Mouse (Mus musculus) thymus, adult 2 months (tissue): ENCODE measurements around the gene Ctbp2. TPM values are rescaled to one million over a fixed set of nuclear protein-coding genes. Genes with fewer than 3 reads are reported as not detected.

Source experiments
- DNase-seq: peaks from one replicate; pipeline ENCODE4 v3.0.0; 2021
- H3K27ac ChIP-seq: fragments of 200-500 bp; 2 replicates; pipeline ENCODE4 v1.5.1; 2012; ENCODE audit warnings: low read length, control low read depth; ENCODE audit not compliant: control insufficient read depth, insufficient read depth
- H3K27me3 ChIP-seq: fragments of 200-500 bp; 2 replicates; pipeline ENCODE4 v1.6.1; 2012; ENCODE audit warnings: mild to moderate bottlenecking, low read length, moderate library complexity, mixed read lengths; ENCODE audit not compliant: control insufficient read depth, insufficient read depth
- H3K36me3 ChIP-seq: fragments of 200-500 bp; 2 replicates; pipeline ENCODE4 v1.6.1; 2012; ENCODE audit warnings: mild to moderate bottlenecking, low read length, moderate library complexity; ENCODE audit not compliant: control insufficient read depth, insufficient read depth
- H3K4me1 ChIP-seq: fragments of 200-500 bp; replicated peaks from 2 replicates; pipeline ENCODE4 v1.6.1; 2012; ENCODE audit warnings: low read length; ENCODE audit not compliant: control insufficient read depth, insufficient read depth
- H3K4me3 ChIP-seq: fragments of 200-500 bp; 2 replicates; pipeline ENCODE4 v1.5.1; 2012; ENCODE audit warnings: mild to moderate bottlenecking, low read length, control low read depth, moderate library complexity; ENCODE audit not compliant: control insufficient read depth, insufficient read depth
- CTCF ChIP-seq: fragments of 200-500 bp; IDR thresholded peaks from 2 replicates; pipeline ENCODE4 v1.5.1; 2012; ENCODE audit warnings: mild to moderate bottlenecking, control low read depth, low read length, moderate library complexity, borderline replicate concordance; ENCODE audit not compliant: control insufficient read depth, poor library complexity, insufficient read depth; ENCODE audit errors: extremely low read depth
- POLR2A ChIP-seq: fragments of 200-500 bp; IDR thresholded peaks from 2 replicates; pipeline ENCODE4 v1.6.1; 2012; ENCODE audit warnings: mild to moderate bottlenecking, low read length, control low read depth, moderate library complexity; ENCODE audit not compliant: control insufficient read depth, poor library complexity, insufficient read depth; ENCODE audit errors: extremely low read depth
- WGBS: fragments of 180-500 bp; shearing (Covaris S2); methylation state at CpG from one replicate; pipeline ENCODE4 v1.1.7; 2018; 5-methylcytosine and 5-hydroxymethylcytosine counted together
- polyA plus RNA-seq: library from polyadenylated mRNA; depleted of rRNA; stranded (reverse); fragments of >200 nt; gene quantifications from 2 replicates; pipeline ENCODE4 v1.2.3, GENCODE M21; 2012

Ctbp2 gene
- polyA plus RNA-seq, 1 experiment = 14.0 TPM

DNA sequence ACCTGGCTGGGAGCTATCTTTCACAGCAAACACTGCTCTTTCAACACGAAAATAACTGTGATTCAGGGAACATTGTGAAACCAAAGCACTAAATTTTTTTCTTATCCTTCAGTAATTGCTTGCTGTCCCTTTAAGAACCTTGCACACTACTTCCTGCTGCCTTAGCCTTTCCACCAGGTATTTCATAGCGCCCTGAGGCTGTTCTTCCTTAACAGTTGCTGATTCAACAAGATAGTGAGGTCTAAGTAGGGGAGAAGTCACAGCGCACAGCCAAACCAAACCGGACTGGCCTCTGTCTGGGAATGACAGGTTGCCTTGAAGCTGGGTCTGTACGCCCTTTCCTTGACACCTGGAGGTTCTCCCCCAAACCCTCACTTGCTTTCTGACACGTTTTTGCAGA lies 73.5 kb downstream of the Ctbp2 start:
- TF ChIP-seq CTCF (no peak), POLR2A (no peak)
- Histone ChIP-seq H3K4me3 (no peak overlapping the region), H3K36me3 (no peaks in the 10 kb centered on the region), H3K4me1 (no peaks in the 10 kb centered on the region), H3K27ac (no peak overlapping the region), H3K27me3 (no peaks in the 10 kb centered on the region)
- no peak for DNase-seq
- 71% methylated on average over 6 of the region's 6 CpGs for WGBS

DNA sequence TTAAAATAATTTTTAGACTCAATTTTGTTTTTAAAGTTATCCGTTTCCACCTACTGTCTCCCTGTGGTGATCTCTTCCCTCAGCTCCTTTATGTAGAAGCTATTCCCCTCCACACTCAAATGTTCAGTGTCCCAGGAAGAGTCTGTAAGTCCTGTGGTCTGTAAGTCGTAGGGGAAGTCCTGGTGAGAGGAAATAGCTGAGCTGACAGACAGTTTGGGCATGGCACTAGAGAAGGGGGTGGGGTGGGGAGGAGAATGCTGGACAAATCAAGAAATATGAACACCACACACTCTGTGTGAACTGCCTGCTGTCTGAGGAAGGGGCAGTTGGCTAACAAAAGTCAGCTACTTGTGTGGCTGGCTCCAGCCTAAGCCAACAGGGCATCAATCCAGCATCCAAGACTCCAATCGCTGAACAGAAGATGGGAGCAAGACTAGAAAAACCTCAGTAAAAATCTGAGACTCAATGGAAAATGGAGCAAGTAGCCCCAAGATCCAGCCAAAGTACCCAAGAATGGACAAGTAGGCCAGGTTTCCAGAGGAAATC lies 76.0 kb downstream of the Ctbp2 start:
- Histone ChIP-seq H3K27ac (no peak overlapping the region), H3K4me1 (no peaks in the 10 kb centered on the region), H3K27me3 (no peaks in the 10 kb centered on the region), H3K36me3 (no peaks in the 10 kb centered on the region), H3K4me3 (no peak overlapping the region)
- DNase-seq = no peak
- TF ChIP-seq POLR2A = no peak
- TF ChIP-seq CTCF = no peak
- WGBS = 51% methylated on average over 3 of the region's 3 CpGs

DNA sequence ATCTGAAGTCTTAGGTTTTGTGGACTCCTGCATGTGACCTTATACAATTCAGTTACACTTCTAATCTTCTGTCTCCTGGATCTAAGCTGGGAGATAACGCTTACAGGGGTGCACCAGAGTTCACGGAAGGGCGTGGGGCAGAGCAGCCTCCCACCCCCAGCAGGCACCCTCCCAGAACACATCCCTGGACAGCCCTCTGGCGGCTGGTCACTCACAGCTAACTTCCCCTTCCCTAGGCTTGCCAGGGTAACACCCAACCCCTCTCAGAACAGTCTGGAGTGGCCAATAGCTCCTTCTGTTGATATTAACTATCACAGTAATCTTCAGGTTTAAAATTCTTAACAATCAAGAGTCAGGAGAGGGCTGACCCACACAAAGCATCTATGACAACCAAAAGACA lies 76.9 kb downstream of the Ctbp2 start:
- no peak for TF ChIP-seq CTCF
- TF ChIP-seq POLR2A = no peak
- H3K36me3 ChIP-seq = no peaks in the 10 kb centered on the region
- no peak for DNase-seq
- H3K27ac ChIP-seq = no peak overlapping the region
- WGBS = 87% methylated on average over 4 of the region's 4 CpGs
- no peak overlapping the region for H3K4me3 ChIP-seq
- H3K27me3 ChIP-seq = no peaks in the 10 kb centered on the region
- H3K4me1 ChIP-seq = no peaks in the 10 kb centered on the region

DNA sequence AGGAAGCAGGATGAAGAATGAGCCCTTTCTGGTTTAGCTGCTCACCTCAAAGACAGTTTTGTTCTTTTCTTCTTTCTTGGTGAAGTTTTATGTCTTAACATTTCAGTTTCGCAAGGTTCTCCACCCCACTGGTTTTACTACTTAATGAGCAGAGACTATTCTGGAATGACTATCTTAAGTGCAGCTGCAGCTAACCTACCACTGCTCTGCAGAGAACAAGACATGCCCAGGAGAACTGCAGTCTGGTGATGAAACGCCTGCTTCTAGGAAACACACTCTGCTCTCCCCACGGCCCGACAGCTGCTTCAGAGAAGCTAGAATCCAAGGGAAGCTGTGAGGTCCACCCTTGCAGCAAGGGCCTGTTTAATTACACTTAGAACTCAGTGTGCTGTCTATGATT lies 79.4 kb downstream of the Ctbp2 start:
- H3K4me3 ChIP-seq = no peak overlapping the region
- no peak for TF ChIP-seq CTCF
- H3K36me3 ChIP-seq = no peaks in the 10 kb centered on the region
- H3K4me1 ChIP-seq = no peaks in the 10 kb centered on the region
- H3K27me3 ChIP-seq = no peaks in the 10 kb centered on the region
- no peak overlapping the region for H3K27ac ChIP-seq
- 89% methylated on average over 4 of the region's 4 CpGs for WGBS
- DNase-seq = no peak

DNA sequence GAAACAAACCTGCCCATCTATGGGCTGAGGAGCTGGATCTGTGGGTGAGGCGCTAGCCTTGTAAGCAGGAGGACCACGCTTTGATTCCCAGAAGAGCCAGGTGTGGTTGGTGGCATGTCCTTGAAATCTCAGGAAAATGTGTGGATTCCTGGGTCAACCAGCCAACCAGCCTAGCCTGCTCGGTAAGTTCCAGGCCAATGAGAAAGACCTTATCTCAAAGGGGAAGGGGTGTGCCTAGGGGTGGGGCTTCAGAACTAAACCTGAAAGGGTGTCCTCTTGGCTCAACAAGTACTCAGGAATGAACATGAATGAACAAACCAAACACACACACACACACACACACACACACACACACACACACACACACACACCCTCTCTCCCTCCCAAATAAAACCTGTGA lies 82.4 kb downstream of the Ctbp2 start:
- Histone ChIP-seq H3K27me3 (no peaks in the 10 kb centered on the region), H3K4me3 (no peak overlapping the region), H3K27ac (no peak overlapping the region), H3K36me3 (no peaks in the 10 kb centered on the region), H3K4me1 (no peaks in the 10 kb centered on the region)
- 85% methylated on average over 3 of the region's 3 CpGs for WGBS
- no peak for TF ChIP-seq CTCF
- no peak for TF ChIP-seq POLR2A
- DNase-seq = no peak

DNA sequence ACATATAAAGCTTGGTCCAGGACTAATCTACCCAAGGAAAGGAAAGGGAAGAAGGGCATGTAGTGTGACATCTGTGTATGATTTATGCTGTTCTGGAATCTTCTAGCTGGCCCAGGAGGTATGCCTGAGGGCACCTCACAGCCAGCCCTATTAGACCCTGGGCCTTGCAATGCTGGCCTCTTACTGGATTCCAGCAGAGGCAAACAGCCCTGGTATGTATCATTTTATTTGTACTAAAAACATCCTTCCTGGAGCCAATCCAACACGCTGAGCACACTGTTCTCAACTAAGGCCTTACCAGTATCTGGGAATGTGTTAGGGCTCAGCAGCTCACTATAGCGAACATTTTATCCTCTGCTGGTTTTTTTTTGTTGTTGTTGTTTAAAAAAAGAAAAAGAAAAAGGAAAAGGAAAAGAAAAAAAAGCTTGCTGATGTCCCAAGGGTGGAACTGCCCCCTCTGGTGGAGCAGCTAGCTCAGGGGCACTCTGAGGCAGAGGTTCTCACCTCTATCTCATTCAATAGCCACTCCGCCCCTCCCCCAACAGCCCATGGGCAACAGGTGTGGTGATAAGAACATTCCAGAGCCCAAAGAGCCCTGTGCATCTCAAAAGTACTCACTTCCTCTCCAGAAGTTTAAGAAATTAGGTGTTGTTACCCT lies 83.3 kb downstream of the Ctbp2 start:
- no peak for DNase-seq
- H3K36me3 ChIP-seq = no peaks in the 10 kb centered on the region
- TF ChIP-seq CTCF (no peak), POLR2A (no peak)
- H3K4me1 ChIP-seq = no peaks in the 10 kb centered on the region
- H3K27ac ChIP-seq = no peak overlapping the region
- no peaks in the 10 kb centered on the region for H3K27me3 ChIP-seq
- WGBS = 94% methylated on average over 3 of the region's 3 CpGs
- no peak overlapping the region for H3K4me3 ChIP-seq

DNA sequence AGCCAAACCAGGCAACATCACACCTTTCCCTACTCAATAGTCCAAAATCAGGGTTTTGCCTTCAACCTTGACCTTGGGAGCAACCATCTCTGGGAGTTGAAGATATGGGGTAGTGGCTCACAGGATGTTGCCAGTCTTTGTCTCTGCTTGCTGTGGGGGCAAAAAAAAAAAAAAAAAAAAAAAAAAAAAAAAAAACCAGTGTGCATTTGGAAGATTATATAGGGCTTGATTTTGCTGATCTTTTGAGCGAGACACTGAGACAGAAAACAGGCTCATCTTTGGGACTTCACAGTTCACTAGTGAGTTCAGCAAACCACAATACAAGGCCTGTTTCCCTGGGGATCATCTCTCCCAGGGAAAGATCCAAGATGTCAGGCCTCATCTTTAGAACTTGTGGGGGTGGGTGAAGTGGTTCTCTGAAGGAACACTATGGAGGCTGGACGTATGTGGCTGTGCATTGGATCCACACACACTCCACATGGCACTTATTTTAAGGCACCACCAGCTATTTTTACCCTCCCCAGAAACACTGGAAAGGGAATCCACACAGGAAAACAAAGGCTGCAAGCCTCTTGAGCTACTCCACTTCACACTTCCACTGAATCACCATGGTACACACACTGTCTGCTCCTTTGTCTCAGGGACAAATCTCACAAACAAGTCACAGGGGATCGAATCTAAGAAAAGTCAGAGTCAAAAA lies 84.4 kb downstream of the Ctbp2 start:
- H3K27ac ChIP-seq = no peak overlapping the region
- 88% methylated on average over 3 of the region's 3 CpGs for WGBS
- H3K4me3 ChIP-seq = no peak overlapping the region
- H3K36me3 ChIP-seq = no peaks in the 10 kb centered on the region
- no peaks in the 10 kb centered on the region for H3K4me1 ChIP-seq
- no peaks in the 10 kb centered on the region for H3K27me3 ChIP-seq
- TF ChIP-seq POLR2A = no peak
- no peak for TF ChIP-seq CTCF
- DNase-seq = no peak
